Mouse (Mus musculus) intestine, embryonic 16.5 days (tissue): ENCODE results near the gene Knop1. TPM values are rescaled to one million over a fixed set of nuclear protein-coding genes. Genes with fewer than 3 reads are reported as not detected.

Source experiments
- ATAC-seq: fragments of 200-750 bp; cut with Nextera tagmentation; 2 replicates; pipeline ENCODE4 v1.8.0; 2017; ENCODE audit warnings: moderate TSS enrichment, moderate library complexity
- H3K27ac ChIP-seq: fragments of 300-500 bp; sonication (generic); 2 replicates; pipeline ENCODE4 v1.5.1; 2014; ENCODE audit warnings: mild to moderate bottlenecking, low read length
- H3K27me3 ChIP-seq: fragments of 300-500 bp; sonication (generic); replicated peaks from 2 replicates; pipeline ENCODE4 v1.6.1; 2014; ENCODE audit warnings: low read length, control low read depth, mixed read lengths; ENCODE audit not compliant: control insufficient read depth, insufficient read depth
- H3K36me3 ChIP-seq: fragments of 300-500 bp; sonication (generic); 2 replicates; pipeline ENCODE4 v1.6.1; 2014; ENCODE audit warnings: low read length, control low read depth; ENCODE audit not compliant: control insufficient read depth, insufficient read depth
- H3K4me1 ChIP-seq: fragments of 300-500 bp; sonication (generic); 2 replicates; pipeline ENCODE4 v1.6.1; 2014; ENCODE audit warnings: low read length, control low read depth, mixed read lengths; ENCODE audit not compliant: control insufficient read depth, insufficient read depth
- H3K4me2 ChIP-seq: fragments of 300-500 bp; sonication (generic); 2 replicates; pipeline ENCODE4 v1.6.1; 2014; ENCODE audit warnings: low read depth, low read length, control low read depth
- H3K4me3 ChIP-seq: fragments of 300-500 bp; sonication (generic); 2 replicates; pipeline ENCODE4 v1.5.1; 2014; ENCODE audit warnings: mild to moderate bottlenecking, low read length
- H3K9ac ChIP-seq: fragments of 300-500 bp; sonication (generic); 2 replicates; pipeline ENCODE4 v1.6.1; 2014; ENCODE audit warnings: low read depth, low read length
- H3K9me3 ChIP-seq: fragments of 300-500 bp; sonication (generic); 2 replicates; pipeline ENCODE4 v1.6.1; 2016; ENCODE audit warnings: low read length, control low read depth; ENCODE audit not compliant: control insufficient read depth
- WGBS: fragments of 180-500 bp; shearing (Covaris S2); extraction: QIAGEN DNeasy Blood & Tissue Kit; methylation state at CpG from one replicate; pipeline ENCODE4 v1.1.7; 2014; 5-methylcytosine and 5-hydroxymethylcytosine counted together
- polyA plus RNA-seq: library from polyadenylated mRNA; unstranded; fragments of >200 nt; fragmentation: Nextera tagmentation; extraction: Ambion mirVana; gene quantifications from 2 replicates; pipeline ENCODE4 v1.2.1, GENCODE M21; 2015

Knop1 gene
- polyA plus RNA-seq, 1 experiment from 2014 or later = 77.7 TPM

DNA sequence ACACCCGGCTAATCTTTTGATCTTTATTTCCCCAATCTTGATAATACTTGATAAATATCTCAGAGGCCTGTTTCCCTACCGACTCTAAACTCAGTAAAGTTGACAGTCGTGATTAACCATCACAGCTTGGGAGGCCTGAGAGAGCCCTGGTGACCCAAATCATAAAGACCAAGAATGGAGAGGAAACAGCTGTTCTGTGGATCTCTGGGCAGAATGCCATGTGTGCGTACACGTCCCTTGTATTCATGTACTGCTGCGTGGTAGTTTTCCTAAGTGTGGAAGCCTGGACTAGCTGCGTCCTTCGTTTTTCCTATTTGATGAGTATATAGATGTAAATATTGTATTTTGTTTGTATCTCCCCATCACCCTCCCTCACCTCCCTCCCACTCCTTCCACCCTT is 48.2 kb downstream of the Knop1 start:
- peak; percentile 40; the same call in 1 of the 2 replicates for ATAC-seq
- no peaks in the 10 kb centered on the region for H3K9me3 ChIP-seq
- 53% methylated on average over 8 of the region's 8 CpGs for WGBS

GRCm38 (mm10) chr7:118806631-118807411 is 49.2 kb downstream of the Knop1 start:
- no peak for ATAC-seq
- H3K4me2 ChIP-seq = no peak overlapping the region
- no peak overlapping the region for H3K4me3 ChIP-seq
- H3K9ac ChIP-seq = no peak overlapping the region
- H3K27ac ChIP-seq = peak overlapping the region; percentile 28
- 55% methylated on average over 16 of the region's 16 CpGs for WGBS
- H3K9me3 ChIP-seq = no peaks in the 10 kb centered on the region
- H3K27me3 ChIP-seq = no peaks in the 10 kb centered on the region
- H3K4me1 ChIP-seq = no peaks in the 10 kb centered on the region; the same call in 1 of the 2 replicates
- peaks cover 3% of the 10 kb centered on the region; the same call in 1 of the 2 replicates for H3K36me3 ChIP-seq

More for the DNA sequence above, 48.2 kb downstream of the Knop1 start:
- no peak overlapping the region for H3K9ac ChIP-seq
- H3K4me1 ChIP-seq = no peaks in the 10 kb centered on the region; the same call in 1 of the 2 replicates
- H3K27ac ChIP-seq = peak overlapping the region; percentile 28
- H3K4me2 ChIP-seq = no peak overlapping the region
- H3K27me3 ChIP-seq = no peaks in the 10 kb centered on the region
- no peak overlapping the region for H3K4me3 ChIP-seq
- peaks cover 3% of the 10 kb centered on the region; the same call in 1 of the 2 replicates for H3K36me3 ChIP-seq

- H3K27me3 ChIP-seq = no peaks in the 10 kb centered on the region
- no peak overlapping the region for H3K27ac ChIP-seq
- H3K4me2 ChIP-seq = no peak overlapping the region
- H3K9ac ChIP-seq = no peak overlapping the region
- no peak overlapping the region for H3K4me3 ChIP-seq
- no peaks in the 10 kb centered on the region for H3K9me3 ChIP-seq
- WGBS = 77% methylated on average over 8 of the region's 8 CpGs
- ATAC-seq = peak; percentile 67
- no peaks in the 10 kb centered on the region for H3K36me3 ChIP-seq
- no peaks in the 10 kb centered on the region; the same call in 1 of the 2 replicates for H3K4me1 ChIP-seq
These were observed 52.6 kb downstream of the Knop1 start for GRCm38 (mm10) chr7:118803425-118803824.

- no peak overlapping the region for H3K9ac ChIP-seq
- ATAC-seq = no peak
- 84% methylated on average over 3 of the region's 3 CpGs for WGBS
These were observed 54.3 kb downstream of the Knop1 start for GRCm38 (mm10) chr7:118801791-118802190.

DNA sequence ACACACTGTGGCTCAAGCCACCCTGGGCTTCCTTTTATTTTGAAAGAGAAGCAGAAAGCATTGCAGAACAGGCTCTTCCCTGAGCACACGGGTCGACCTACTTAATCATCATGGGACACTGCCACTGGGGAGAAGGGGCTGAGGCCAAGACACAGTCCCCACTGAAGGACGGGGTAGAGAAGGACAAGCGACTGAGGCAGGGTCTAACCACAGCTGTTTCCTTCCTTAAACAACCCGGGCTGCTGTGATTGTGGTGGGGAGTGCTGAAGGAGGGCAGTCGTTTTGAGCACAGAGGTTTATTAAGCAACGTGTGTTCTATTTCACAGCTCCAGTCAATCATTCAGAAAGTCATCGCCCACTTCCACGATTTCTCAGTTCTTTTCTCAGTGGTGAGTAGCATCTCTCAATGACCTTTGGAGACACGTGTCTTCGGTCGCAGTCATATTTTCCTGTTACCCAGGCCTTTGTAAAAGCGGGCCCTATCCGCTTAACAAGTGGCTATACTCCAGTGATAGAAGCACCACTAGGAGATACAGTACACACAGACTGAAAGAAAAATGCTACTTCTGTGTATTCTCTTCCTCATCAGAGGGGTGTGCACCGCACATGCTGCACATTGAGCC is 55.8 kb downstream of the Knop1 start:
- H3K4me1 ChIP-seq = no peaks in the 10 kb centered on the region
- ATAC-seq = no peak
- no peak overlapping the region for H3K4me3 ChIP-seq
- H3K27ac ChIP-seq = no peak overlapping the region
- no peak overlapping the region for H3K9ac ChIP-seq
- no peak overlapping the region for H3K4me2 ChIP-seq
- 90% methylated on average over 15 of the region's 15 CpGs for WGBS
- H3K36me3 ChIP-seq = peaks cover 4% of the 10 kb centered on the region; the same call in 1 of the 2 replicates
- no peaks in the 10 kb centered on the region for H3K27me3 ChIP-seq
- H3K9me3 ChIP-seq = no peaks in the 10 kb centered on the region

More at GRCm38 (mm10) chr7:118801791-118802190, 54.3 kb downstream of the Knop1 start:
- no peaks in the 10 kb centered on the region for H3K9me3 ChIP-seq
- H3K27ac ChIP-seq = no peak overlapping the region
- H3K27me3 ChIP-seq = no peaks in the 10 kb centered on the region
- H3K4me2 ChIP-seq = no peak overlapping the region
- H3K4me3 ChIP-seq = no peak overlapping the region
- H3K4me1 ChIP-seq = no peaks in the 10 kb centered on the region
- peaks cover 3% of the 10 kb centered on the region; the same call in 1 of the 2 replicates for H3K36me3 ChIP-seq

DNA sequence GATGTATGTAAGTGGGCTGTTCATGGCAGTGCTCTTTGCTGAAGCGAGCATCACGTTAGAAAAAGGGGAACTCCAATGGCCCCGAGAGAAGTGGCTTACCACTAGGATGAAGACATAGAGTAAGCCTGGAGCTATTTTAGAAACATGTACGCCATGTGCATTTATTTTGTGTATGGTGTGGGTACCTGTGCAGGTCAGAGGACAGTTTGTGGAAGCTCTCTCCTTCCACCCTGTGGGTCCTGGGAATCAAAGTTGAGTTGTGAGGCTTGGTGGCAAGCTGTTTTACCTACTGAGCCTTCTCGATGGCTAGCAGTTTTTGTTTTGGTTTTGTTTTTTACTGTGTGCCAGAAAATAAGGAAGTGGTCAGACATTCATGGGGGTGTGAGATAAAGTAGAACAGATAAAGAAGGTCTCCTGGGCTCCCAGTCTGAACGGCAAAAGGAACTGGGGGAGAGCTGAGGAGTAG is 57.9 kb downstream of the Knop1 start:
- Histone ChIP-seq H3K27me3 (no peaks in the 10 kb centered on the region), H3K4me1 (no peaks in the 10 kb centered on the region), H3K4me2 (no peak overlapping the region), H3K9ac (no peak overlapping the region), H3K9me3 (no peaks in the 10 kb centered on the region), H3K4me3 (no peak overlapping the region), H3K27ac (no peak overlapping the region), H3K36me3 (peaks cover 4% of the 10 kb centered on the region; the same call in 1 of the 2 replicates)
- 85% methylated on average over 6 of the region's 6 CpGs for WGBS
- no peak for ATAC-seq

GRCm38 (mm10) chr7:118797600-118797999 is 58.5 kb downstream of the Knop1 start:
- no peak overlapping the region for H3K4me2 ChIP-seq
- 81% methylated on average over 7 of the region's 7 CpGs for WGBS
- H3K27ac ChIP-seq = no peak overlapping the region
- no peaks in the 10 kb centered on the region for H3K27me3 ChIP-seq
- ATAC-seq = no peak
- no peak overlapping the region for H3K4me3 ChIP-seq
- no peaks in the 10 kb centered on the region for H3K4me1 ChIP-seq
- no peaks in the 10 kb centered on the region for H3K9me3 ChIP-seq
- H3K9ac ChIP-seq = no peak overlapping the region
- peaks cover 7% of the 10 kb centered on the region; the same call in 1 of the 2 replicates for H3K36me3 ChIP-seq

- H3K27me3 ChIP-seq = no peaks in the 10 kb centered on the region
- no peaks in the 10 kb centered on the region for H3K4me1 ChIP-seq
- H3K4me3 ChIP-seq = no peak overlapping the region
- ATAC-seq = no peak
- no peak overlapping the region for H3K27ac ChIP-seq
- WGBS = 90% methylated on average over 9 of the region's 9 CpGs
- no peak overlapping the region for H3K9ac ChIP-seq
- H3K9me3 ChIP-seq = no peaks in the 10 kb centered on the region
- H3K36me3 ChIP-seq = peaks cover 8% of the 10 kb centered on the region; the same call in 1 of the 2 replicates
- no peak overlapping the region for H3K4me2 ChIP-seq
These were observed 59.2 kb downstream of the Knop1 start for GRCm38 (mm10) chr7:118796838-118797237.

- Histone ChIP-seq H3K4me1 (no peaks in the 10 kb centered on the region), H3K36me3 (peaks cover 8% of the 10 kb centered on the region; the same call in 1 of the 2 replicates), H3K27ac (no peak overlapping the region), H3K4me3 (no peak overlapping the region), H3K4me2 (no peak overlapping the region), H3K9me3 (no peaks in the 10 kb centered on the region), H3K9ac (no peak overlapping the region), H3K27me3 (no peaks in the 10 kb centered on the region)
- ATAC-seq = no peak
- WGBS = 96% methylated on average over 8 of the region's 8 CpGs
These were observed 60.3 kb downstream of the Knop1 start for GRCm38 (mm10) chr7:118795779-118796178.
